Mouse (Mus musculus) leukemia stem cell, adult 10-12 weeks (primary cell): ENCODE results near the gene Gzf1. TPM values are rescaled to one million over a fixed set of nuclear protein-coding genes. Genes with fewer than 3 reads are reported as not detected.

Experiments
- polyA plus RNA-seq: library from polyadenylated mRNA; stranded (reverse); fragments of >175 nt; gene quantifications from 2 replicates; pipeline ENCODE4 v1.2.3, GENCODE M21; 2012; ENCODE audit warnings: low replicate concordance

The Gzf1 gene
- 8.1 and 11.0 TPM in 2 replicates for polyA plus RNA-seq

DNA sequence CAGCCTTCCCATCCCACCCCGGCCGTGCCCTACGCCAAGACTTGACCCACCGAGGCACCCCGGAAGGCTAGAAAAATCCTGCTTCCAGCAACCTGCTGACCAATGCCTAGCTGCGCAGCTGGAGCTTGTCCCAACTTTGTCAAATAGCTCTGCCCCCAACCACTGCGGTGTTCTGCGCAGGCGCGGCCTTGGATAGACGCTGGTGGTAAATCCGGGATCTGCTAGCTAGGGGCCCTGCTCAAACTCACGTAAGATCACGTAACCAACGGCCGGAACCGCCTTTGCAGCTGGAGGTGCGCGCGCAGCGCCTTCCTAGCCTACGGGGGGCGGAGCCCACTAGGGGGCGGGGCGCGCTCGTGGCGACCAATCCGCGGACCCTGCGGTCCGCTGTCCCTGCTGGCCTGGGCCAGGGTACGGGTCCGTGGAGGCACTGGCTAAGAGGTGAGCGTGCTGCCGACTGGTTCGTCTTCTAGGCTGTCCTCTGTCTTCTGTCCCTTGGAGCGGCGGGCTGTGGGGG lies at the start of gene Gzf1:
TSS of gene Gzf1 (plus strand) at position 249 of the 517 bp plus-strand sequence.

GRCm38 (mm10) chr2:148672199-148673096 lies 8.4 kb upstream of the Gzf1 start, which contains the start of gene Nxt1:
Nxt1 (plus strand) TSS chr2:148672601.

DNA sequence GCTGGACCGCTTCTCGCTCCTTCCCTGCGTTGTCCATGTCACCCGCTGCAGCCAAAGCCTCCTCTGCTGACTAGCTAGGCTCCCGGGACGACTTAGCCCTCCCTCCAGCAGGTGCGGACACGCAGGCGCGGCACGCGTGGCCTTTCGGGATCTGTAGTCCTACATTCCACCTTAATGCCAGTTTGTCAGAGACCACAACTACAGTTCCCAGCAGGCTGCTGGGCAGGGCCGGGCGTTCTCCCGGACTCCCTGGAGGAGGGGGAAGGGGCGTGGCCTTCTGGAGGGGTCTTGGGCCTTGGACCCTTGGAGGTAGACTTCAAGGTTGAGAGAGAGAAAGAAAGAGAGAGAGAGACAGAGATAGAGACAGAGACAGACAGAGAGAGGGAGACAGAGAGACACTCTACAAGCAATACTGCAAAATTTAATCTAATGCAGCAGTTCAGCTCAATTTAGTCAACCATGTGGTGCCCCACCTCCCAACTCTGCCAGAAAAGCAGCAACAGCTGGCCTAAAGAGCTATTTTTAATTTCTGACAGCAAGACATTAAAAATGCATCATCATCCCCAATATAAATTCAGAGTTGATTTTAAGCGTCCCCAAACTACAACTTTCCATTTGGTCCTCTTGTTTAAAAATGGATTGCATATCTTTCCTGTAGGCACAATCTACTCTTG lies 51.6 kb downstream of the Gzf1 start, which contains the start of gene Napb:
TSS of gene Napb (minus strand) at position 141 of the 674 bp plus-strand sequence.

Other genes starting within 250 kb of the Gzf1 start
- 0.24 and 1.0 TPM in 2 replicates for gene Cd93, start 237.5 kb upstream of the Gzf1 start, polyA plus RNA-seq
- 17.3 and 17.4 TPM in 2 replicates for gene Nxt1, start 8.4 kb upstream of the Gzf1 start, polyA plus RNA-seq
- not detected in 2 replicates for gene Napb, start 51.4 kb downstream of the Gzf1 start, polyA plus RNA-seq
- gene Cstl1, start 69.3 kb downstream of the Gzf1 start, polyA plus RNA-seq: not detected in 2 replicates
- not detected in 2 replicates for gene Cst11, start 90.5 kb downstream of the Gzf1 start, polyA plus RNA-seq
- not detected in 2 replicates for gene 8030411F24Rik, start 101.0 kb downstream of the Gzf1 start, polyA plus RNA-seq
- gene Cst12, start 108.3 kb downstream of the Gzf1 start, polyA plus RNA-seq: not detected in 2 replicates
- gene Cst8, start 117.8 kb downstream of the Gzf1 start, polyA plus RNA-seq: not detected in 2 replicates
- not detected in 2 replicates for gene Cst13, start 139.1 kb downstream of the Gzf1 start, polyA plus RNA-seq
- gene Cst9, start 154.1 kb downstream of the Gzf1 start, polyA plus RNA-seq: not detected in 2 replicates
- gene 9230104L09Rik, start 184.0 kb downstream of the Gzf1 start, polyA plus RNA-seq: not detected in 2 replicates
- gene Cst3, start 194.7 kb downstream of the Gzf1 start, polyA plus RNA-seq: 182 and 224 TPM in 2 replicates